Mouse (Mus musculus) midbrain, embryonic 16.5 days (tissue): ENCODE results near the gene Adam22. TPM values are rescaled to one million over a fixed set of nuclear protein-coding genes. Genes with fewer than 3 reads are reported as not detected.
"Not testable (repeated sequence)": the region's sequence is repeated elsewhere in the genome, so short reads cannot be mapped to it uniquely, and the experiment has no call there.

Experiments used
- ATAC-seq: fragments of 200-750 bp; cut with Nextera tagmentation; 2 replicates; pipeline ENCODE4 v1.8.0; 2017; ENCODE audit warnings: moderate TSS enrichment
- H3K27ac ChIP-seq: fragments of 300-500 bp; sonication (generic); 2 replicates; pipeline ENCODE4 v1.5.1; 2014; ENCODE audit warnings: mild to moderate bottlenecking, low read length, mixed read lengths
- H3K27me3 ChIP-seq: fragments of 300-500 bp; sonication (generic); 2 replicates; pipeline ENCODE4 v1.6.1; 2014; ENCODE audit warnings: low read depth, low read length, mixed read lengths; ENCODE audit not compliant: control insufficient read depth, insufficient read depth
- H3K36me3 ChIP-seq: fragments of 300-500 bp; sonication (generic); 2 replicates; pipeline ENCODE4 v1.6.1; 2014; ENCODE audit warnings: mild to moderate bottlenecking, low read length, moderate library complexity, mixed read lengths; ENCODE audit not compliant: control insufficient read depth, insufficient read depth
- H3K4me1 ChIP-seq: fragments of 300-500 bp; sonication (generic); 2 replicates; pipeline ENCODE4 v1.6.1; 2014; ENCODE audit warnings: mild to moderate bottlenecking, low read length, mixed read lengths; ENCODE audit not compliant: control insufficient read depth, insufficient read depth
- H3K4me2 ChIP-seq: fragments of 300-500 bp; sonication (generic); 2 replicates; pipeline ENCODE4 v1.6.1; 2014; ENCODE audit warnings: mild to moderate bottlenecking, low read length, mixed read lengths
- H3K4me3 ChIP-seq: fragments of 300-500 bp; sonication (generic); 2 replicates; pipeline ENCODE4 v1.5.1; 2014; ENCODE audit warnings: low read depth, mild to moderate bottlenecking, low read length, moderate library complexity, mixed read lengths
- H3K9ac ChIP-seq: fragments of 300-500 bp; sonication (generic); 2 replicates; pipeline ENCODE4 v1.6.1; 2014; ENCODE audit warnings: low read depth, low read length, mixed read lengths
- H3K9me3 ChIP-seq: fragments of 300-500 bp; sonication (generic); replicated peaks from 2 replicates; pipeline ENCODE4 v1.6.1; 2014; ENCODE audit warnings: mild to moderate bottlenecking, low read length, mixed read lengths; ENCODE audit not compliant: control insufficient read depth, poor library complexity, severe bottlenecking
- WGBS: fragments of 180-500 bp; shearing (Covaris S2); extraction: QIAGEN DNeasy Blood & Tissue Kit; methylation state at CpG from one replicate; pipeline ENCODE4 v1.1.7; 2014; 5-methylcytosine and 5-hydroxymethylcytosine counted together
- polyA plus RNA-seq: library from polyadenylated mRNA; unstranded; fragments of >200 nt; fragmentation: Nextera tagmentation; extraction: Ambion mirVana; gene quantifications from 2 replicates; pipeline ENCODE4 v1.2.1, GENCODE M21; 2015

Adam22 gene
- polyA plus RNA-seq, 1 experiment from 2014 or later, result 49.5 TPM

DNA sequence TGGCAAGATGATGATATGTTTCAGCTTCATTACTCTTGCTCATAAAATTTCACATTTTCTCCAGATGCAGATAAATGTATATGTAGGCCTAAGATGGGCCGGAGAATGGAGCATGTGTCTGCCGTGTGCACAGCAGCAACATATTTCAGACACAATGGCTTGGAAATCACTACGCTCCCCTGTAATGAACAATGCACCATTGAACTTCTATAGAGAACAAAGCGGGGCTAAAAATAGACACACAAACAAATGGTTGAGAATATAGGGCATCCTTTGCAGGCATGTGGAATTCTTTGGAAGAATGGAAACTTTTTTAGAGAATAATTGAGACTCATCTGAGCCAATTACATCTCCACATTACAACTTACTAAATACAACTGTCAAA lies 143.6 kb downstream of the Adam22 start:
- Histone ChIP-seq H3K4me2 (no peak overlapping the region), H3K27ac (no peak overlapping the region), H3K27me3 (no peaks in the 10 kb centered on the region), H3K9ac (no peak overlapping the region), H3K9me3 (no peaks in the 10 kb centered on the region), H3K36me3 (no peaks in the 10 kb centered on the region), H3K4me1 (0 out of 2 replicates have a peak, but pooled peaks cover 2% of the 10 kb centered on the region), H3K4me3 (no peak overlapping the region)
- 60% methylated on average over 4 of the region's 4 CpGs for WGBS
- ATAC-seq, result 0 out of 2 replicates have a peak, but pooled peaks have one; percentile 62

- H3K27ac ChIP-seq, result no peak overlapping the region
- 76% methylated on average over 8 of the region's 8 CpGs for WGBS
Observed at GRCm38 (mm10) chr5:8223597-8224320, 144.2 kb downstream of the Adam22 start.

DNA sequence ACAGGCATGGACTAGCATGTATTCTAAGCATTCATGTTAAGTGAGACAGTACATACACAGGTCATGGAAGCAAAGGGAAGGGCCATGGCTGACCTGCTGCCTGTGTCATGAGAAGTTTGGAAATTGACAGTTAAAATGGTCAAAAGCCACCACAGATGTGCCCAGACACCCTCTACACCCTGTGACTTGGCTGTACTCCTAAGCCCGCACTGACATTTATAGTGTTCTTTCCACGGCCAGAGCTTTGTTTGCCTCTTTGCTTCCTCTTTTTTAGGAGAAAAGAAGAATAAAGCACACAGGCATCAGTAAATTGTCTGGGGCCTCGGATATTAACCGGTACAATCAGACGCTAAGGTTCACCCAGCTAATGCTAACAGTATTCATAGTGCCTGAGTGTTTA lies 146.3 kb downstream of the Adam22 start:
- Histone ChIP-seq H3K27me3 (no peaks in the 10 kb centered on the region), H3K9ac (no peak overlapping the region), H3K4me2 (no peak overlapping the region), H3K4me3 (no peak overlapping the region), H3K36me3 (no peaks in the 10 kb centered on the region), H3K4me1 (0 out of 2 replicates have a peak, but pooled peaks cover 2% of the 10 kb centered on the region), H3K27ac (no peak overlapping the region), H3K9me3 (no peaks in the 10 kb centered on the region)
- no peak for ATAC-seq
- 86% methylated on average over 5 of the region's 5 CpGs for WGBS

More at GRCm38 (mm10) chr5:8223597-8224320, 144.2 kb downstream of the Adam22 start:
- Histone ChIP-seq H3K9ac (no peak overlapping the region), H3K4me3 (no peak overlapping the region), H3K36me3 (no peaks in the 10 kb centered on the region), H3K4me2 (no peak overlapping the region), H3K4me1 (0 out of 2 replicates have a peak, but pooled peaks cover 2% of the 10 kb centered on the region), H3K9me3 (no peaks in the 10 kb centered on the region), H3K27me3 (no peaks in the 10 kb centered on the region)
- ATAC-seq, result 0 out of 2 replicates have a peak, but pooled peaks have one; percentile 32

- H3K27me3 ChIP-seq, result no peaks in the 10 kb centered on the region
- no peak for ATAC-seq
- WGBS, result 76% methylated on average over 1 of the region's 1 CpGs
- H3K4me2 ChIP-seq, result no peak overlapping the region
- H3K9me3 ChIP-seq, result no peaks in the 10 kb centered on the region
- no peaks in the 10 kb centered on the region for H3K4me1 ChIP-seq
- H3K27ac ChIP-seq, result no peak overlapping the region
- H3K36me3 ChIP-seq, result no peaks in the 10 kb centered on the region
- H3K9ac ChIP-seq, result no peak overlapping the region
- no peak overlapping the region for H3K4me3 ChIP-seq
Observed at GRCm38 (mm10) chr5:8215841-8216240, 152.1 kb downstream of the Adam22 start.

DNA sequence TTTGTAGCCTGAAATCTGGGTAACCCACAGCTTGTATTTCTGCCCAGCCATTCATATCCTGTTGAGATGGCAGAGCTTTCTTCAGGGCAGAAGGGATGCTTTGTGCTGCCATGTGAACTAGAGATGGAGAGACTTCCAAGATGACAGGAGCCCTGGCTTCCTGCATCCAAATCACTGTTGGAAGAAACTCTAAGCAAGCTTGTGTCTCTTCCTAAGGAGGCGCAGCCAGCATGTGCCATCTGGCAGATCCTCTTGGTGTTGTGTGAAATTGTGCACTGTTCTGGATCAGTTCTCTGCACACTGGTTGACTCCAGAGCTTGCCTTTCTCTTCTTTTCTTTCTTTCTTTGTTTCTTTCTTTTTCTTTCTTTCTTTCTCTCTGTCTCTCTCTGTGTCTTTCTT lies 183.0 kb downstream of the Adam22 start:
- H3K27me3 ChIP-seq, H3K4me3 ChIP-seq, ATAC-seq, H3K9me3 ChIP-seq, H3K36me3 ChIP-seq, H3K9ac ChIP-seq, H3K4me2 ChIP-seq, H3K27ac ChIP-seq, H3K4me1 ChIP-seq: not testable (repeated sequence)
- WGBS, result 76% methylated on average over 1 of the region's 1 CpGs

DNA sequence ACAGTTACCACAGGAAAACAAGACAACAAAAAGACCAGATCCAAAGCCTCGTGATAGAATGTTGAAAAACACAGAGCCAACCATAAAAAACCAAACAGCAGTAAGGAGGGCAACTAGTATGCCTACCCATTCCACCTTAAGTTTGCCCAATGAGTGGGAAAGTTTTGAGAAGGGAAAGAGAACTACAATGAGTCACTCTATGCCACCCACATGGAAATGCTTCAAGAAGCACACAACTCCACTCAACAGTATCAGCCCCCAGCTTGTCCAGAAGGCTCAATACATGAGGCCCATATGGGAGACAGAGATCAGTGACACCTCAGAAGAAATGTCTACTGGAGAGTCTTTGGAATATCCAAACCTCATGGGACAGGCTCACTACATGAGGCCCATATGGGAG lies 187.3 kb downstream of the Adam22 start:
- H3K9me3 ChIP-seq, result no peaks in the 10 kb centered on the region
- 86% methylated on average over 1 of the region's 1 CpGs for WGBS
- no peak for ATAC-seq
- H3K4me1 ChIP-seq, result no peaks in the 10 kb centered on the region
- no peaks in the 10 kb centered on the region for H3K36me3 ChIP-seq
- H3K9ac ChIP-seq, result no peak overlapping the region
- no peak overlapping the region for H3K4me3 ChIP-seq
- no peaks in the 10 kb centered on the region for H3K27me3 ChIP-seq
- H3K27ac ChIP-seq, result no peak overlapping the region
- H3K4me2 ChIP-seq, result no peak overlapping the region

DNA sequence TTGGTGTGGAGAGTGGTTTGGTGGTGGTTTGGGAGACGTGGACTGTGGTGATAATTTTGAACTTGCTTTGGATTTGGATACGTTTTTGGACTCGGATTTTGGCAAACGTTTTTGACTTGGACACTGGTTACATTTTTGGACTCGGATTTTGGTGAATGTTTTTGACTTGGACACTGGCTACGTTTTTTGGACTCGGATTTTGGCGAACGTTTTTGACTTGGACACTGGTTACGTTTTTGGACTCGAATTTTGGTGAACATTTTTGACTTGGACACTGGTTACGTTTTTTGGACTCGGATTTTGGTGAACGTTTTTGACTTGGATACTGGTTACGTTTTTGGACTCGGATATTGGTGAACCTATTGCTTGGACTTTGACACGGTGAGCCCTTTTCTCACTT lies 189.8 kb downstream of the Adam22 start:
- H3K36me3 ChIP-seq, result no peaks in the 10 kb centered on the region
- ATAC-seq, result no peak

DNA sequence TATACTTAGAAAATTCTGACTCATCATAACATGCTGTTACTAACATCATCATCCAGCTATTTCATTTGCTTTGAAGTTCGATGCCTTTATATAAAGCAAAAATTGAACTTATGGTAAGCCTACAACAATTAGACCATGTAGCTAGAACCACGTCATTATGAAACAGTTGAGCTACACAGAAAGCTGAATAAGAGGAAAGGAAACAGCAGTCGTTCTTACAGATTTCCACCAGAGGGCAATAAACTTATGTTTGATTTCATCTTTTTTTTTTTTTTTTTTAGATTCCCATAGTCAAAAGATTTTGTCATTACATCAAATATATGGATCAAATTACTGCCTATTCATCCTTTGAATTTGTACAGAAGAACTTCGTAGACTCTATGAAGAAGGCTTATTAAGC lies 203.2 kb downstream of the Adam22 start:
- H3K27ac ChIP-seq, result no peak overlapping the region
- 47% methylated on average over 4 of the region's 4 CpGs for WGBS
- no peak overlapping the region for H3K9ac ChIP-seq
- H3K36me3 ChIP-seq, result no peaks in the 10 kb centered on the region
- no peaks in the 10 kb centered on the region for H3K27me3 ChIP-seq
- H3K4me2 ChIP-seq, result no peak overlapping the region
- no peak overlapping the region for H3K4me3 ChIP-seq
- no peaks in the 10 kb centered on the region for H3K4me1 ChIP-seq
- H3K9me3 ChIP-seq, result no peaks in the 10 kb centered on the region
- ATAC-seq, result peak; percentile 52; the same call in 1 of the 2 replicates

More for the DNA sequence above, 189.8 kb downstream of the Adam22 start:
- Histone ChIP-seq H3K27me3 (no peaks in the 10 kb centered on the region), H3K9me3 (no peaks in the 10 kb centered on the region), H3K4me3 (no peak overlapping the region), H3K27ac (no peak overlapping the region), H3K9ac (no peak overlapping the region), H3K4me1 (no peaks in the 10 kb centered on the region), H3K4me2 (no peak overlapping the region)
- 92% methylated on average over 17 of the region's 17 CpGs for WGBS

DNA sequence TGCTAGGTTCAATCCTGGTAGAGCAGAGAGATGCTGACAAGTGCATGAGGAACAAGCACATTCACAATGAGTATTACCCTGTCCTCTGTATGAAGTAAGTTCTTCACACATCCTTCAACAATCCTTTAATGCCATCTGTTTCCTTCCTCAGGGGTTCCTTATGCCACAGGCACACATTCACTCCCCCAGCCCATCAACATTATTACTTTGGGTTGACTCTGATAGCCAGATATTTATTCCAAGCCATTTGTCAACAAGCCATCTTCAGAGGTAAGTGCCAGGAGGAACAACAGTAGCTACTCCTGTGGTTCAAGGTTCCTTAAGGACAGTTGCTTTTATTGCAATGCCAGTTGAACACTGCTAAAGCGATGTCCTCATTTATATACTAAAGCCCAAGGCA lies 216.3 kb downstream of the Adam22 start:
- 87% methylated on average over 1 of the region's 1 CpGs for WGBS
- H3K9me3 ChIP-seq, result no peaks in the 10 kb centered on the region
- no peak for ATAC-seq

More for the DNA sequence above, 216.3 kb downstream of the Adam22 start:
- no peak overlapping the region for H3K9ac ChIP-seq
- no peak overlapping the region for H3K27ac ChIP-seq
- H3K27me3 ChIP-seq, result no peaks in the 10 kb centered on the region
- H3K4me1 ChIP-seq, result no peaks in the 10 kb centered on the region
- no peak overlapping the region for H3K4me3 ChIP-seq
- no peak overlapping the region for H3K4me2 ChIP-seq
- no peaks in the 10 kb centered on the region for H3K36me3 ChIP-seq
